Mouse (Mus musculus): ENCODE results near the gene Pax9. TPM values are rescaled to one million over a fixed set of nuclear protein-coding genes. Genes with fewer than 3 reads are reported as not detected.

Gene Pax9
- polyA plus RNA-seq, 1 experiment from 2014 or later: 1.2 TPM

DNA sequence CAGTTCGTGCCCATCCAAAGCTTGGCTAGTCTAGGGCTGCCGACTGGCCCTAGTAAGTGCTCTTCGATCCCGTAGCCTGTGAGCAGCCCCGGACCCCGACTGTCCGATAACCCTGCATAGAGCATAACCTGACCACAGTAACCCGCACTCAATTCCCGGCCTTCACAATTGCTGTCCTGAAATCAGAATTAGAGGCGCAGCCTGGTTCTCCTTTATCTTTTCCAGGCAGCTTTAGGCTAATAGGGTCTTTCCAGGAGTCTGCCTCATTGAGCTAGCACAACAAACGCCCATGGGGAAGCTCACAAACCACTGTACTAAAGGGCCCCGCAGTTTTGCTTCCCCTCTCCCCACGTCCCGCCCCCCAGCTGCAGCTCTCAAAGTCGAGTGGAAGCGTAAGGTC, 1.2 kb upstream of the Pax9 start:
- Histone ChIP-seq H3K9me3 (replicated peaks) (no peaks in the 10 kb centered on the region), H3K9ac (no peak overlapping the region), H3K36me3 (no peaks in the 10 kb centered on the region), H3K4me2 (replicated peaks) (no peak overlapping the region), H3K4me1 (0 out of 2 replicates have a peak, but pooled peaks cover 5% of the 10 kb centered on the region), H3K27me3 (peaks cover 97% of the 10 kb centered on the region), H3K27ac (no peak overlapping the region), H3K4me3 (no peak overlapping the region)
- ATAC-seq (ENCODE audit: low FRiP score): no peak
- 3% methylated on average over 16 of the region's 16 CpGs for WGBS

- no peak for ATAC-seq (ENCODE audit: low FRiP score)
- Histone ChIP-seq H3K27ac (no peak overlapping the region), H3K4me1 (peaks cover 8% of the 10 kb centered on the region), H3K9me3 (replicated peaks) (no peaks in the 10 kb centered on the region), H3K27me3 (peaks cover 97% of the 10 kb centered on the region), H3K9ac (no peak overlapping the region), H3K4me2 (replicated peaks) (peak overlapping the region; percentile 24; the same call in 1 of the 2 replicates), H3K4me3 (no peak overlapping the region), H3K36me3 (no peaks in the 10 kb centered on the region)
- WGBS: 2% methylated on average over 12 of the region's 12 CpGs
Observed at GRCm38 (mm10) chr12:56691001-56691400, 566 bp upstream of the Pax9 start.

- H3K36me3 ChIP-seq: no peaks in the 10 kb centered on the region
- H3K27me3 ChIP-seq: peaks cover 100% of the 10 kb centered on the region
- no peaks in the 10 kb centered on the region for H3K9me3 ChIP-seq (replicated peaks)
- ATAC-seq (ENCODE audit: low FRiP score): no peak
- WGBS: 2% methylated on average over 19 of the region's 19 CpGs
- H3K27ac ChIP-seq: no peak overlapping the region
- peak overlapping the region; percentile 7 for H3K4me3 ChIP-seq
- H3K9ac ChIP-seq: no peak overlapping the region
- H3K4me2 ChIP-seq (replicated peaks): 0 out of 2 replicates have a peak overlapping the region, but pooled peaks have one; percentile 8
- peaks cover 16% of the 10 kb centered on the region for H3K4me1 ChIP-seq
Observed at GRCm38 (mm10) chr12:56692536-56692935, 969 bp downstream of the Pax9 start.

DNA sequence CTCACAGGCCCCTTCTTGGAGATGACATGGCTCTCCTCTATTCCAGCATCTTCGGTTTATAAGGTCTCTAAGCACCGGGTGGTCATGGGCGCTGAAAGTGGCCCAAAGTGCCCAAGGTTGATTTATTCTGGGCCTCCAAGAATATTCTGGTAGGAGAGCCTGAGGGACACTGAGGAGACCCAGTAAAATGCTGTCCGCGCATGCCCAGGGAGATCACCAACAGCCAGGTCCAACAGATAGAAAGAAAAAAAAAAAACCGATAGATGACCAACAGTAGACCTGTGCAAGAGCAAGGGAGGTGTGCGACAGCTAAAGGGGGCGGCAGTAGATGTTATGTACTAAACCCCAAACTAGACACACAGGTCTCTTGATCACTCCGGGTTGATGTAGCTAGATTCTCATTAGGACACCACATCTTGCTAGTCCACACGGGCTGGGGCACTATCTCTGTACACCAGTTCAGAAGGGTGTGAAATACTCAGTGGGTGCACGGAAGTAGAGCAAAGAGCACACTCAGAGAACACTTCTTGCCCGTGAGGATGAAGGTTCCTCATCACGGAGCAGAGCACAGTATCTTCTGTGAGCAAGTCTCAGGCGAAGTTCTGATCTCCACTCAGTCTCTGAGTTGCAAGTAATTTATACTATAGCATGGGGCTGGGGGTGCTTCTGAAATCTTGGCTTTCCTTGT, 2.0 kb downstream of the Pax9 start:
- Histone ChIP-seq H3K27me3 (peaks cover 99% of the 10 kb centered on the region), H3K27ac (no peak overlapping the region), H3K36me3 (no peaks in the 10 kb centered on the region), H3K4me3 (no peak overlapping the region), H3K4me2 (replicated peaks) (no peak overlapping the region), H3K9ac (no peak overlapping the region), H3K4me1 (peaks cover 16% of the 10 kb centered on the region), H3K9me3 (replicated peaks) (no peaks in the 10 kb centered on the region)
- no peak for ATAC-seq (ENCODE audit: low FRiP score)
- WGBS: 6% methylated on average over 14 of the region's 14 CpGs

DNA sequence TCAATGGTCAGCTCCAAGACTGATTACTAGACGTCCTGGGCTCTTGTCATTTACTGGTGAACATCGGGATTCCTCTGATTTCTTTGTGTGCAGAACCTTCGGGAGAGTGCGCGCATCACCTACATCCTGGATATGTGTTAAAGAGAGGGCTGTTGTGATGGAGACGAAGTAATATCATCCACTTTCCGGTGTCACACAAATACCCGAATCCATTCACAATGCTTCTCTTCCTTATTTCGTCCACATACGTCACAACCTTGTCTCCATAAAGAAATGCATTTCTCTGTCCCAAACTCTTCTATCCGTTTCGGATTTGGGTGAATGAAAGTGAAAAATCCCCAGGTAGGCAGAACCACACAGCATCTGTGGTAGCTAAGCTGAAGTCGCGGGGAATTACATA, 2.8 kb downstream of the Pax9 start:
- 3% methylated on average over 14 of the region's 14 CpGs for WGBS
- Histone ChIP-seq H3K9ac (no peak overlapping the region), H3K27ac (no peak overlapping the region), H3K36me3 (no peaks in the 10 kb centered on the region), H3K4me1 (peaks cover 16% of the 10 kb centered on the region), H3K27me3 (peaks cover 96% of the 10 kb centered on the region), H3K4me3 (no peak overlapping the region), H3K9me3 (replicated peaks) (no peaks in the 10 kb centered on the region), H3K4me2 (replicated peaks) (no peak overlapping the region)
- ATAC-seq (ENCODE audit: low FRiP score): no peak

GRCm38 (mm10) chr12:56694936-56695335, 3.4 kb downstream of the Pax9 start:
- Histone ChIP-seq H3K9ac (no peak overlapping the region), H3K9me3 (replicated peaks) (no peaks in the 10 kb centered on the region), H3K4me3 (peak overlapping the region; percentile 25; the same call in 1 of the 2 replicates), H3K27me3 (peaks cover 96% of the 10 kb centered on the region), H3K4me1 (peaks cover 18% of the 10 kb centered on the region), H3K36me3 (no peaks in the 10 kb centered on the region), H3K27ac (no peak overlapping the region), H3K4me2 (replicated peaks) (peak overlapping the region; percentile 43)
- under 1% methylated on average over 11 of the region's 11 CpGs for WGBS
- ATAC-seq (ENCODE audit: low FRiP score): no peak

GRCm38 (mm10) chr12:56695358-56696173, 4.0 kb downstream of the Pax9 start:
- Histone ChIP-seq H3K4me3 (peak overlapping the region; percentile 25), H3K9ac (no peak overlapping the region)

DNA sequence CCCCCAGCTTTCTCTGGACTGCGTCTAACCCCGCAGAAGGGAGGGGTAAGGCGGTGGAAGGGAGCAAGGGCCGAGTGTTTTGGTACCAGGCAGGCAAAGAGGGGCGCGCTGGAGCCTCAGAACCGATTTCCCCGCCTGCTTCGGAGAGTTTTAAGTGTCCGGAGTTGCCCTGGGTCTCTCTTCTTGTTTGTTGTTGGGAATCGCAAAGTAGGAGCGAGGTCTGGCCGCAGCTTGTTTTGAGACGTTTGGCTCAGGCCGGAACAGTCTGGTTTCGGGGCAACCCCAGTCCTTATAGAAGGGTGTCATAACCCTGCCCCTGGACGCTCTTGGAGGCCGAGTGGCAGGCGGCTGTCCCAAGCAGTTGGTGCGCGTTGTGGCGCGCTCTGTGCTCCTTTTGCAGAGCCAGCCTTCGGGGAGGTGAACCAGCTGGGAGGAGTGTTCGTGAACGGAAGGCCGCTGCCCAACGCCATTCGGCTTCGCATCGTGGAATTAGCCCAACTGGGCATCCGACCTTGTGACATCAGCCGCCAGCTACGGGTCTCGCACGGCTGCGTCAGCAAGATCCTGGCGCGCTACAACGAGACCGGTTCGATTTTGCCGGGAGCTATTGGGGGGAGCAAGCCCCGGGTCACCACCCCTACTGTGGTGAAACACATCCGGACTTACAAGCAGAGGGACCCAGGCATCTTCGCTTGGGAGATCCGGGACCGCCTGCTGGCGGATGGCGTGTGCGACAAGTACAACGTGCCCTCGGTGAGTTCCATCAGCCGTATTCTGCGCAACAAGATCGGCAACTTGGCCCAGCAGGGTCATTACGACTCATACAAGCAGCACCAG, 4.8 kb downstream of the Pax9 start:
- H3K4me2 ChIP-seq (replicated peaks): peak overlapping the region; percentile 43
- peaks cover 18% of the 10 kb centered on the region for H3K4me1 ChIP-seq
- no peaks in the 10 kb centered on the region for H3K9me3 ChIP-seq (replicated peaks)
- H3K4me3 ChIP-seq: peak overlapping the region; percentile 25
- no peak overlapping the region for H3K27ac ChIP-seq
- WGBS: under 1% methylated on average over 57 of the region's 57 CpGs
- peaks cover 94% of the 10 kb centered on the region for H3K27me3 ChIP-seq
- H3K9ac ChIP-seq: no peak overlapping the region
- no peaks in the 10 kb centered on the region for H3K36me3 ChIP-seq
- no peak for ATAC-seq (ENCODE audit: low FRiP score)

More at GRCm38 (mm10) chr12:56695358-56696173, 4.0 kb downstream of the Pax9 start:
- Histone ChIP-seq H3K27ac (no peak overlapping the region), H3K27me3 (peaks cover 96% of the 10 kb centered on the region), H3K4me2 (replicated peaks) (peak overlapping the region; percentile 43), H3K9me3 (replicated peaks) (no peaks in the 10 kb centered on the region), H3K36me3 (no peaks in the 10 kb centered on the region), H3K4me1 (peaks cover 19% of the 10 kb centered on the region)
- ATAC-seq (ENCODE audit: low FRiP score): peak; percentile 87
- WGBS: under 1% methylated on average over 41 of the region's 41 CpGs

DNA sequence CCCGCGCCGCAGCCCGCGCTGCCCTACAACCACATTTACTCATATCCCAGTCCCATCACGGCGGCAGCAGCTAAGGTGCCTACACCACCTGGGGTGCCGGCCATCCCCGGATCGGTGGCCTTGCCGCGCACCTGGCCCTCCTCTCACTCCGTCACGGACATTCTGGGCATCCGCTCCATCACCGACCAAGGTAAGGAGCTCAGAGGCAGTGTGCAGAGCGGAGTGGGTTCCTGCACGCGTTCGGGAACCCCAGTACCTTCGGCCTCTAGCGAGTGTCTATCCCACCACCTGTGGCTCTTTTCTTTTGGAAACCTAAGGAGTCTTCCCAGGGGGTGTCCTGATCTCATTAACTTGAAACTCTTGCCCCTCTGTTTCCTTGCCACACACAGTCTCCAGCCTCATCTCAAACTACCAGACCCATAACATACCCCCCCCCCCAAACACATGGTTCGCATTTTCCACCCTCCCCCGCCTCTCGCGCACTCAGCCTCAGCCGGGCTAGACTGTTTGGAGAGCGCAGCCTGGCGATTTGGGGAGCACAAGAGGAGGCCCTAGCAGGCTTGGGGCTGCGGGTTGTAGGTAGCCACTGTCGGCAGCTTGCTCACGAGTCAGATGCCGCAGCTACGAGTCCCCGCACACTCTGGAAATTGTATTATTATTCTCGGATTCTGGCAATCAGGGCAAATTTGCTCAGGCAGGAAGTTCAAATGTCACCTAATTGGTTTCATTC, 5.6 kb downstream of the Pax9 start:
- Histone ChIP-seq H3K9ac (no peak overlapping the region), H3K27me3 (peaks cover 90% of the 10 kb centered on the region), H3K4me2 (replicated peaks) (peak overlapping the region; percentile 43), H3K9me3 (replicated peaks) (no peaks in the 10 kb centered on the region), H3K27ac (no peak overlapping the region), H3K4me1 (peaks cover 16% of the 10 kb centered on the region), H3K36me3 (no peaks in the 10 kb centered on the region), H3K4me3 (peak overlapping the region; percentile 25)
- WGBS: under 1% methylated on average over 36 of the region's 36 CpGs
- no peak for ATAC-seq (ENCODE audit: low FRiP score)

- Histone ChIP-seq H3K36me3 (no peaks in the 10 kb centered on the region), H3K27ac (no peak overlapping the region), H3K9ac (no peak overlapping the region), H3K27me3 (peaks cover 90% of the 10 kb centered on the region), H3K4me2 (replicated peaks) (peak overlapping the region; percentile 43; the same call in 1 of the 2 replicates), H3K4me3 (peak overlapping the region; percentile 25; the same call in 1 of the 2 replicates), H3K9me3 (replicated peaks) (no peaks in the 10 kb centered on the region), H3K4me1 (peaks cover 14% of the 10 kb centered on the region)
- WGBS: 0% methylated on average over 12 of the region's 12 CpGs
- ATAC-seq (ENCODE audit: low FRiP score): no peak
Observed at GRCm38 (mm10) chr12:56697785-56698184, 6.2 kb downstream of the Pax9 start.

DNA sequence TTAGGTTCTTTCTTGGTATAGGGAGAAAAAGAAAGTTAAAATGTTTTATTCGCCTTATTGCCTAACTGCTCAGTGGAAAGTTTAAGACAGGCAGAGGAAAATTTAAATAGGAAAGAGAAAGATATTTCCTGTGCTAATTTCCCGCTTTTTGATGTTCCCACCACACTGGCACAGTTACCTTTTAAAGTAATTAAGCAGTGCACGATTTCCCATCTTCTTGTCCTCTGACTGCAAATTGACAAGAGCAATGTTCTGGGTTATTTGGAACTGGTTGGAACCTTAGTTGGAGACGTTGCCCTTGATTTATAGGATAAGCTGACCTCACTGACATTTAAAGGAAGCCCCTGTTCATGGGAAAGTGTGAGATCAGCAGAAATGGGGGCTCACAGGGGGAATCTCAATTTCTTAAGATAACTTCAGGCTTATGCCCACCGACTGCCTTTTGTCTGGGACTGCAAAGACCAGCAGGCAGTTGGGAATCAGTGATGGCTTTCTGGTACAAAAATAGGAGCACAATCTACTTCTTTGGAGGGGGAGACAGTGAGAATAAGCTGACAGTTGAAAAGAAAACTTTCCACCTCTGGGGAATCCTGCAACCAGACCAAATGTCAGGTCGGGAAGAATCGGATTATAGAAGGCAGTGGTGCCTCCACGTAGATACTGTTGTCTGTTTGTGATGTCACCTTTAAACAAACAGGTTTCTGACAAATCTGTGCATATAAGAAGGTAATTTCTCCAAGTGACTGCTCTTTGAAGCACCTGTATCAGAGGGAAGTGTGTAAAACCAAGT, 6.8 kb downstream of the Pax9 start:
- ATAC-seq (ENCODE audit: low FRiP score): no peak
- H3K27me3 ChIP-seq: peaks cover 87% of the 10 kb centered on the region
- H3K36me3 ChIP-seq: no peaks in the 10 kb centered on the region
- no peak overlapping the region for H3K9ac ChIP-seq
- H3K27ac ChIP-seq: no peak overlapping the region
- H3K4me2 ChIP-seq (replicated peaks): no peak overlapping the region
- WGBS: 4% methylated on average over 8 of the region's 8 CpGs
- no peaks in the 10 kb centered on the region for H3K9me3 ChIP-seq (replicated peaks)
- H3K4me3 ChIP-seq: no peak overlapping the region; the same call in 1 of the 2 replicates
- peaks cover 14% of the 10 kb centered on the region for H3K4me1 ChIP-seq
